Mouse (Mus musculus): ENCODE results near the gene Crocc2. TPM values are rescaled to one million over a fixed set of nuclear protein-coding genes. Genes with fewer than 3 reads are reported as not detected.

The Crocc2 gene
- 0.18 and 0.24 TPM in 2 replicates for polyA plus RNA-seq (2015; fragmentation: Nextera tagmentation; extraction: Ambion mirVana)

GRCm38 (mm10) chr1:93168295-93168775 is at the start of gene Crocc2:
Gene Crocc2 (plus strand): TSS chr1:93168725.
- Histone ChIP-seq H3K27ac (ENCODE audit: low read length) (no peak within 1 kb of the TSS), H3K9me3 (replicated peaks; ENCODE audit: control insufficient read depth, low read length) (no peaks in the 10 kb centered on the region), H3K9ac (ENCODE audit: low read length) (no peak within 1 kb of the TSS), H3K4me3 (replicated peaks; ENCODE audit: low read length) (no peak within 1 kb of the TSS), H3K36me3 (ENCODE audit: control insufficient read depth, insufficient read depth, low read length) (no peaks in the 10 kb centered on the region), H3K27me3 (ENCODE audit: control insufficient read depth, insufficient read depth, low read length) (no peaks in the 10 kb centered on the region), H3K4me1 (ENCODE audit: control insufficient read depth, insufficient read depth, low read length) (no peaks in the 10 kb centered on the region), H3K4me2 (ENCODE audit: low read depth, low read length) (no peak within 1 kb of the TSS)
- no peak; the same call in 1 of the 2 replicates for ATAC-seq (ENCODE audit: insufficient read depth, low FRiP score)
- WGBS, result 41% methylated on average over 10 of the region's 10 CpGs

GRCm38 (mm10) chr1:93118816-93119215 is 49.7 kb upstream of the Crocc2 start:
- H3K4me1 ChIP-seq (ENCODE audit: control insufficient read depth, insufficient read depth, low read length), result peaks cover 5% of the 10 kb centered on the region; the same call in 1 of the 2 replicates
- H3K9ac ChIP-seq (ENCODE audit: low read length), result no peak overlapping the region
- no peaks in the 10 kb centered on the region for H3K9me3 ChIP-seq (replicated peaks; ENCODE audit: control insufficient read depth, low read length)
- no peak for ATAC-seq (ENCODE audit: insufficient read depth, low FRiP score)
- H3K36me3 ChIP-seq (ENCODE audit: control insufficient read depth, insufficient read depth, low read length), result no peaks in the 10 kb centered on the region
- no peaks in the 10 kb centered on the region for H3K27me3 ChIP-seq (ENCODE audit: control insufficient read depth, insufficient read depth, low read length)
- H3K27ac ChIP-seq (ENCODE audit: low read length), result no peak overlapping the region
- no peak overlapping the region for H3K4me2 ChIP-seq (ENCODE audit: low read depth, low read length)
- no peak overlapping the region for H3K4me3 ChIP-seq (replicated peaks; ENCODE audit: low read length)
- WGBS, result 43% methylated on average over 4 of the region's 4 CpGs

- no peak for ATAC-seq (ENCODE audit: insufficient read depth, low FRiP score)
- Histone ChIP-seq H3K36me3 (ENCODE audit: control insufficient read depth, insufficient read depth, low read length) (no peaks in the 10 kb centered on the region), H3K27ac (ENCODE audit: low read length) (no peak overlapping the region), H3K4me3 (replicated peaks; ENCODE audit: low read length) (no peak overlapping the region), H3K4me1 (ENCODE audit: control insufficient read depth, insufficient read depth, low read length) (no peaks in the 10 kb centered on the region), H3K9ac (ENCODE audit: low read length) (no peak overlapping the region), H3K9me3 (replicated peaks; ENCODE audit: control insufficient read depth, low read length) (no peaks in the 10 kb centered on the region), H3K4me2 (ENCODE audit: low read depth, low read length) (no peak overlapping the region), H3K27me3 (ENCODE audit: control insufficient read depth, insufficient read depth, low read length) (no peaks in the 10 kb centered on the region)
- WGBS, result 58% methylated on average over 11 of the region's 11 CpGs
These were observed 45.2 kb upstream of the Crocc2 start for GRCm38 (mm10) chr1:93123179-93123854.

GRCm38 (mm10) chr1:93124066-93124465 is 44.5 kb upstream of the Crocc2 start:
- peaks cover 3% of the 10 kb centered on the region; the same call in 1 of the 2 replicates for H3K4me1 ChIP-seq (ENCODE audit: control insufficient read depth, insufficient read depth, low read length)
- no peak overlapping the region for H3K9ac ChIP-seq (ENCODE audit: low read length)
- no peak for ATAC-seq (ENCODE audit: insufficient read depth, low FRiP score)
- 53% methylated on average over 8 of the region's 8 CpGs for WGBS
- no peak overlapping the region for H3K4me3 ChIP-seq (replicated peaks; ENCODE audit: low read length)
- no peak overlapping the region for H3K4me2 ChIP-seq (ENCODE audit: low read depth, low read length)
- no peaks in the 10 kb centered on the region for H3K27me3 ChIP-seq (ENCODE audit: control insufficient read depth, insufficient read depth, low read length)
- H3K36me3 ChIP-seq (ENCODE audit: control insufficient read depth, insufficient read depth, low read length), result no peaks in the 10 kb centered on the region
- no peak overlapping the region for H3K27ac ChIP-seq (ENCODE audit: low read length)
- H3K9me3 ChIP-seq (replicated peaks; ENCODE audit: control insufficient read depth, low read length), result no peaks in the 10 kb centered on the region

GRCm38 (mm10) chr1:93125256-93125655 is 43.3 kb upstream of the Crocc2 start:
- no peak overlapping the region for H3K4me2 ChIP-seq (ENCODE audit: low read depth, low read length)
- 52% methylated on average over 5 of the region's 5 CpGs for WGBS
- no peaks in the 10 kb centered on the region for H3K9me3 ChIP-seq (replicated peaks; ENCODE audit: control insufficient read depth, low read length)
- no peaks in the 10 kb centered on the region for H3K36me3 ChIP-seq (ENCODE audit: control insufficient read depth, insufficient read depth, low read length)
- H3K27me3 ChIP-seq (ENCODE audit: control insufficient read depth, insufficient read depth, low read length), result no peaks in the 10 kb centered on the region
- no peak overlapping the region for H3K4me3 ChIP-seq (replicated peaks; ENCODE audit: low read length)
- H3K27ac ChIP-seq (ENCODE audit: low read length), result no peak overlapping the region
- H3K4me1 ChIP-seq (ENCODE audit: control insufficient read depth, insufficient read depth, low read length), result peaks cover 5% of the 10 kb centered on the region; the same call in 1 of the 2 replicates
- ATAC-seq (ENCODE audit: insufficient read depth, low FRiP score), result no peak
- H3K9ac ChIP-seq (ENCODE audit: low read length), result no peak overlapping the region

- no peak overlapping the region for H3K9ac ChIP-seq (ENCODE audit: low read length)
- no peak overlapping the region for H3K27ac ChIP-seq (ENCODE audit: low read length)
- H3K4me3 ChIP-seq (replicated peaks; ENCODE audit: low read length), result no peak overlapping the region
- no peak overlapping the region for H3K4me2 ChIP-seq (ENCODE audit: low read depth, low read length)
- no peak for ATAC-seq (ENCODE audit: insufficient read depth, low FRiP score)
- H3K36me3 ChIP-seq (ENCODE audit: control insufficient read depth, insufficient read depth, low read length), result no peaks in the 10 kb centered on the region
- H3K9me3 ChIP-seq (replicated peaks; ENCODE audit: control insufficient read depth, low read length), result no peaks in the 10 kb centered on the region
- peaks cover 5% of the 10 kb centered on the region; the same call in 1 of the 2 replicates for H3K4me1 ChIP-seq (ENCODE audit: control insufficient read depth, insufficient read depth, low read length)
- no peaks in the 10 kb centered on the region for H3K27me3 ChIP-seq (ENCODE audit: control insufficient read depth, insufficient read depth, low read length)
- 79% methylated on average over 8 of the region's 8 CpGs for WGBS
These were observed 40.3 kb upstream of the Crocc2 start for GRCm38 (mm10) chr1:93128209-93128608.

GRCm38 (mm10) chr1:93128710-93129349 is 39.7 kb upstream of the Crocc2 start:
- peak; percentile 30; the same call in 1 of the 2 replicates for ATAC-seq (ENCODE audit: insufficient read depth, low FRiP score)
- Histone ChIP-seq H3K4me3 (replicated peaks; ENCODE audit: low read length) (no peak overlapping the region), H3K27ac (ENCODE audit: low read length) (no peak overlapping the region), H3K27me3 (ENCODE audit: control insufficient read depth, insufficient read depth, low read length) (no peaks in the 10 kb centered on the region), H3K9ac (ENCODE audit: low read length) (no peak overlapping the region), H3K36me3 (ENCODE audit: control insufficient read depth, insufficient read depth, low read length) (no peaks in the 10 kb centered on the region), H3K9me3 (replicated peaks; ENCODE audit: control insufficient read depth, low read length) (no peaks in the 10 kb centered on the region), H3K4me2 (ENCODE audit: low read depth, low read length) (no peak overlapping the region), H3K4me1 (ENCODE audit: control insufficient read depth, insufficient read depth, low read length) (peaks cover 5% of the 10 kb centered on the region; the same call in 1 of the 2 replicates)
- 22% methylated on average over 6 of the region's 6 CpGs for WGBS

- Histone ChIP-seq H3K27me3 (ENCODE audit: control insufficient read depth, insufficient read depth, low read length) (no peaks in the 10 kb centered on the region), H3K4me2 (ENCODE audit: low read depth, low read length) (no peak overlapping the region), H3K9me3 (replicated peaks; ENCODE audit: control insufficient read depth, low read length) (no peaks in the 10 kb centered on the region), H3K27ac (ENCODE audit: low read length) (peak overlapping the region; percentile 73), H3K4me3 (replicated peaks; ENCODE audit: low read length) (no peak overlapping the region), H3K9ac (ENCODE audit: low read length) (no peak overlapping the region), H3K4me1 (ENCODE audit: control insufficient read depth, insufficient read depth, low read length) (peaks cover 5% of the 10 kb centered on the region; the same call in 1 of the 2 replicates), H3K36me3 (ENCODE audit: control insufficient read depth, insufficient read depth, low read length) (no peaks in the 10 kb centered on the region)
- WGBS, result 57% methylated on average over 10 of the region's 10 CpGs
- ATAC-seq (ENCODE audit: insufficient read depth, low FRiP score), result peak; percentile 38; the same call in 1 of the 2 replicates
These were observed 38.1 kb upstream of the Crocc2 start for GRCm38 (mm10) chr1:93130242-93130983.
